Mouse (Mus musculus) R1 (cell line): ENCODE data around the gene Ctdspl.

ENCODE experiments used
- DNase-seq: peaks from one replicate; pipeline ENCODE4 v3.0.0-alpha.2; 2018; ENCODE audit warnings: low read depth, low spot score

Gene Ctdspl

DNA sequence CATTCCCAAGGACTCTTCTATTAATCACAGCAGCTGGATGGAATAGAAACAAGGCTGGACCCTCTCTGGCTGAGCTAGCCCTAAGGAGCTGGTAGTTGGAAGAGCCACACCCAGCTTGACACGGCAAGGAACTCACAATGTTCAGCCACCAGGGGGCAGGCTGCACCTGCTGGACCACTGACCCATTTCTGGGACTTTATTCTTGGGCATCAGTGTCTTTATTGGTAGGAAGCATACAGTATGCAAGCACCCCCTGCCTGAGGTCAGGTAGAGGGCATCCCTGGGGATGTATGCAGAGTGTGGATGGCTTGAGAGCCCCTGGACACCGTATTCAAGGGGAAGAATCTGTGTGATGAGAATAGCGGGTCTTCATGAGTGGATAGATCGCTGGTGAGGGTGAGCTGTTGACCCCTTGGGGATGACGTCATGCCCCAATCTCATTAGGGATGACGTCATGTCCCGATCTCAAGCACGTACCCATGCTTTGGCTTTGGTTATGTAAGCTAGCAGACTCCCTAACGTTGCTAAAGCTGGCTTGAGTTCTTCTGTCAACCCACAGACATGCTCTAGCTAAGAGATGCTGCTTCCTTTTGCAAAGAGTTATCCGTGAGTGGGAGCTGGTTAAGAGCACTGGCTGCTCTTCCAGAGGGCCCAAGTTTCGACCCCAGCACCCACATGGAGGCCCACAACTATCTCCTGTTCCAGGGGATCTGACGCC is 5.3 kb upstream of the Ctdspl start:
- peak; percentile 82 for DNase-seq

DNA sequence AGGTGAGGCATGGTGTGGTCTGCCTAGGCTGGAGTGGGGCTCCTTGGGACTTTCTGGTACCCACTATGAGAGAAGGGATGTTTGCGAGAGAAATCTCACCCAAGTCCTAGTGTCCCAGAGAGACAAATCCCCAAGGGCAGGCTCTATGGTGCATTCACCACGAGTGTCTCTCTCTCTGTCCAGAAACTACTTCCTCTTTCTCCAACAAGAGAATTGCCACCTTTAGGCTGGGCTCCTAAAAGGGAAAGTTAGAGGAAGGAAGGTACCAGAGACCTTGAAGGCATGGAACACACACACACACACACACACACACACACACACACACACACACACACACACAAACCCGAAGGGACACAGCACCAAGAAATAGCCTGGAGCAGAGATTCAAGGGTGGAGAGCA is 4.3 kb upstream of the Ctdspl start:
- DNase-seq = no peak

DNA sequence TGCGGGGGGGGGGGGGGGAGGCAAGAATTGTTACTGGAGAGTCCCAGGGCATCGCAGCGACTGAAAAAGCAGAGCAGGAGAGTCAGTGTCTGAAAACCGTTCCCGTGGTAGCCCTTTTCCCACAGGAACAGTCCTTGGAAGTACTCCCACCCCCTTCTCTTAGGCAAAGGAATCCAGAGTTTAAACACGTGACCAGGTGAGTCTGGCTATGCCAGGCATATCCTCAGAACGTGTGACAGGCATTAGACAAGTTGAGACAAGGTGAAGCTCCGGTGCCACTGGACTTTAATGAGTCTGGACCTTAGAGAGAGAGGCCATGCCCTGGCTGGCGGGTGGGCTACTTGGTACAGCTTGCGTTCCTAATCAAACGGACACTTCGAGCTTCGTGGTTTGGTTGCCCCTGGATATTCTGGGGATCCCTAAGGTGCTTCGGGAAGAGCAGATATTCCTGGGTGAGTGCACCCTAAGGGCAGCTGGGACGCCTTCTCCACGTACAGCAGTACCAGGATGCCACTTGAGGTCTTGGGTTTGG is 1.6 kb upstream of the Ctdspl start:
- DNase-seq = peak; percentile 56

GRCm38 (mm10) chr9:118925286-118926110 is 755 bp upstream of the Ctdspl start:
- peak; percentile 96 for DNase-seq

GRCm38 (mm10) chr9:118926688-118927321 is 552 bp downstream of the Ctdspl start:
- peak; percentile 53 for DNase-seq

- DNase-seq = no peak
Measured at GRCm38 (mm10) chr9:118927501-118927900, 1.2 kb downstream of the Ctdspl start.

- no peak for DNase-seq
Measured at GRCm38 (mm10) chr9:118928007-118928406, 1.8 kb downstream of the Ctdspl start.

GRCm38 (mm10) chr9:118928656-118929055 is 2.4 kb downstream of the Ctdspl start:
- no peak for DNase-seq

- DNase-seq = no peak
Measured at GRCm38 (mm10) chr9:118930611-118931010, 4.4 kb downstream of the Ctdspl start.

DNA sequence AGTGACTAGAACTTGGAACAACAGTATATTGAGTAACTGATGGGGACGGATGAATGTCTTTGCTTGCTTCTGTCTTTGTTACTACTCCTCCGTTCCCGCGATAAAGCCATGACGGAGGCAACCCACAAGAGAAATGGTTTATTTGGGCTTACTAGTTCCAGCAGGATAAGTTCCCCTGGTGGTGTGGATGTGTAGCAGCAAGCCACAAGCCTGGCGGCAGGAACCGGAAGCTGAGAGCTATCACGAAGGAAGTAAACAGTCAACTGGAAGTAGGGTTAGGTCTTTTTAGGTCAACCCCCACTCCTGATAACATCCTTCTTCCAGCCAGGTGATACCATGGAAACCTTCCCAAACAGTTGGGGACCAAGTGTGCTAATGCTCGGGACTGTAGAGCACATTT is 7.5 kb downstream of the Ctdspl start:
- DNase-seq = peak; percentile 82

DNA sequence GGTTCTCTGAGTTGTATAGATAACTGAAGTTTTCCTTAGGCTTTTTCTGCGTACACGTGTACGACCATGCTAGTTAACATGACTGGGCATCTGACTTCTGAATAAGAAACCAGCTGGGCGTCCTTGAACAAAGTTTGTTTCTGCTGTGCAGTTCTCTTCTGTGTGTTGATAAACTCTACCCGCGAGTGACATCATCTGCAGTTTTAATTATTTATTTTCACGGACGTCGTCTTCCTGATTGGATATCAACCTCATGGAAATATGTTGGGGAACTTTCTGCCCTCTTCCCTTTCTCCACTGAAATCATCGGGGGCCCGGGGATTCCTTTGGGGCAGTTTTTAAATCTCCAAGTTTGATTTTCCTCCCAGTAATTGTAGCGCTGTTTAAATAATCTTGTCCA is 8.1 kb downstream of the Ctdspl start:
- DNase-seq = no peak

DNA sequence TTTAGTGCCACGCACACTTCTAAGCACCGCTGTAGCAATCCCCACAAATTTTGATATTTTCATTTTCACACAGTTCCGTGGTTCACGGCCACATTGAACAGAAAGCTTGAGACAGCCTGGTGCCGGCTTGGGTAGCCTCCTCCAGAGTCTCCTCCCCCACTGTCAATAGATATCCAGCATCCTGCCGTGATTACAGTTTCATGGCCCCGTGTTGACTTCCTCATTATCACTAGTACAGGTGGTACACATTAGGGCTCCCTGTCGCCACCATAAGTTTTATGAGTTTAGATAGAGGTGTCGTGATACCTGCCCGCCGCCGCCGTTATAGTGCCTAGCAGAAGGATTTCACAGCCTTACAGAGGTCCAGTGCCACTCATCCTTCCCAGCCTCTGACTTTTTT is 8.8 kb downstream of the Ctdspl start:
- no peak for DNase-seq

DNA sequence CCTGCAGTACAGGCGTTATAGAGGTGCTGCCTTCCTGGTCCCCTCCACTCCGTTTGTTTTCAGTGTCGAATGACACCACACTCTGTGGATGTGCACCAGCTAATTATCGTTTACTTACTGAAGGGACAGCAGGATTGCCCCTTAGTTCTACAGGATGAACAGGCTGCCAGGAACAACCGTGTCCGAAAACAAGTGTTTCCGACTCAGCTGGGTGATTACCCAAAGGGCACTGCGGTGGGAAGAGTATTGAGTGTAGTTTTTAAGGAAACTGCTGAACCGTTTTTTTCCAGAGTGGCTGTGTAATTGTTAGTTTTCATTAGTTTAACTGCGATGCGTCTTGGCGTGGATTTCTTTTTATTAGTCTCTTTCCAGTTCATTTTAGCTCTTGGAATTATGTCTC is 9.8 kb downstream of the Ctdspl start:
- no peak for DNase-seq

- no peak for DNase-seq
Measured at GRCm38 (mm10) chr9:118937515-118937914, 11.3 kb downstream of the Ctdspl start.

DNA sequence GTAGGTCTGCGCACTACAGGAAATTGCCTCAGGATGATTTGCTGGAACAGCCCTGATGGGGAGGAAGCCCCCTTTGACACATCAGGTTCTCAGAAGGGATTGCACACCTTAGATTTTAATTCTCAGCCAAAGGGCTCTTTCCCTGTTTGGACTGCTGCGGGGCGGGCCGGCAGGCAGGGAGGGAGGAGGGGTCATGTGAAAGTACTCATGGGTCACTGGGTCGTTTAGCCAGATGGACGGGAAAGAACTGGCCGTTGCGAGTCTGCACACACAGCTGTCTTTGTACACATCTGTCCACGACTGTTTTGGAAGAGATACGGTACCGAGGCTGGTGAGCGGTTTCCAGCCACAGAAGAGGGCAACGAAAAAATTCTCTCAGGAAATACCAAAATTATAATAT is 13.2 kb downstream of the Ctdspl start:
- DNase-seq = no peak

DNA sequence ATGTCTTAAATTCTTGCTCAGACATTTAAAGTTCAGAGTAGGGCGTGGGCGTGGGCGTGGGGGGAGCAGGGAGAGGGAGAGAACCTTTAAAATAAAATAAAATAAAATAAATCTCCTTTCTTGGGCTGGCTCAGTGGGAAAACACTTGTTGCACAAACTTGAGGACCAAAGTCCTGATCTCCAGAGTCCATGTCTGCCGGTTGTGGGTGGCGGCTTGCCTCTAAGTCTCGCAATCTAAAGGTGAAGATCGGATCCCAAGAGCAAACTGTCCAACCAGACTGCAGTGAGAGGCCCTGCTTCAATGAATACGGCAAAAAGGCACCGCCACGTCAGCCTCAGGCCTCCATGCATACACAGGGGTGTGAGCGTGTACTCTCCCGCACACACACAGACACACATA is 13.6 kb downstream of the Ctdspl start:
- DNase-seq = no peak

GRCm38 (mm10) chr9:118940591-118941207 is 14.4 kb downstream of the Ctdspl start:
- no peak for DNase-seq

DNA sequence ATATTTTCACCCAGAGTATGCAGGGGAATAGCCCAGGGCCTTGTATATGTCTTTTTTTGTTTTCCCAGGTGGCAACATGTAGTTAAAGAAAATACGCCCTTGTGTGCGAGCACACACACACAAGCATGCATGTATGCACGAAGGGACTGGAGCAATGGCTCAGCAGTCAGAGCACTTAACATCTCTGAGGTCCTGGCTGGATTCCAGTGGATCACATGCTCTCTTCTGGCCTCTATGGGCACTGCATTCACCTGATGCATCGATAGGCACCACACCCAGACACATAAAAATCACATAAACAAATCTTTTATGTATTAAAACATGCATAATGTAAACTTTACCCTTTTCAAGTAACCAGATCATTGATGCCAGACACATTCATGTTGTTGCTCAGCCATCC is 15.8 kb downstream of the Ctdspl start:
- DNase-seq = no peak

- peak; percentile 18 for DNase-seq
Measured at GRCm38 (mm10) chr9:118943941-118944340, 17.7 kb downstream of the Ctdspl start.

DNA sequence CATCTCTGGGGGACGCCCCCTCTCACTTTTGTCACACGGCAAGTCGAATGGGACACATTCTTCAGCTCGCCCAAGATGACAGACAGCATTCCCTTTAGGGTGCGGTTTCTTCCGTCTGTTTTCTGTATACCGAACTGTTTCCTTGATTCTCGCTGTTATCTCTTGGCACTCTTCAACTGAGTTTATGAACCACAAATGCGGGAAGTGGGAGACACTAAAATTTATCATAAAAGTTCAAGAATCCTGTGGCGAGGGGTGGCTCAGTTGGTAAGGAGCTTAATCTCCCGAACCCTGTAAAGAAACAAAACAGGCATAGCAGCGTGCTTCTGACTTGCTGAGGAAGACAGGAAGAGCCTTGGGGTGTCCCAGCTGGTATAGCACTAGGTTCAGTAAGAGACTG is 18.1 kb downstream of the Ctdspl start:
- DNase-seq = peak; percentile 16

DNA sequence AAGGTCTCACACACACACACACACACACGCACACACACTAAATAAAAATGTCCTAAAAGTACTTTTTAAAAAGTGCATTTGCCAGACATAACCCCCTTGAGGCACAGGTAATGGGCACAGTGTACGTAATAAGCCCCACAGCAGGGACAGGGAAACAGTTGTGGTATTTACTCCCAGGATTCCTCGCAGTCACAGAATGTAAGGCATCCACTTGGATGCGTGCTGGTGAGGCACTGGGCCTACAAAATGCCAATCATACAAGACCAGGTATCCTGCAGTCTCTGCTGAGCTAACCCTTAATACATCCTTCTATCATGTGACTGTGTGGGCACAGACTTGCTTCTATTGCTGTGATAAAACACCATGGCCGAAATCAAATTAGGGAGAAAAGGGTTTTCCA is 22.2 kb downstream of the Ctdspl start:
- DNase-seq = no peak

DNA sequence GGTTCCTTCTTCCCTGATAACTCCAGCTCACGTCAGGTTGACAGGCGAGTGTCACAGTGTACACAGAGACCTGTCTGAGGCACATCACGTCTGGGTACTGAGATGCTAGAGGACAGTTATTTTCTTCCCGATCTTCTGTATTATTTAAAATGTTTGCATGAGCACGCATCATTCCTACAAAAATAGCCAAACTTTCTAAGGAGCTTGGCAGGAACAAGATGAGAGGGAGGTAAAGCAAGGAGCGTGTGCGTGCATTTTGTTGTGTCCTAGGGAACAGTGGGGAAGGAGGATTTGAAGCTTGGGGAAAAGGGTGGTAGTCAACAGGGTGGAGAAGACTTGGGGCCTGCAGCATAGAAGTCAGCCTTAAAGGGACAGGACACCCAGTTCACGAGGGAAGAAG is 22.9 kb downstream of the Ctdspl start:
- no peak for DNase-seq
